Mouse (Mus musculus): Measurements from ENCODE around the gene Hist2h3b.

The Hist2h3b gene

DNA sequence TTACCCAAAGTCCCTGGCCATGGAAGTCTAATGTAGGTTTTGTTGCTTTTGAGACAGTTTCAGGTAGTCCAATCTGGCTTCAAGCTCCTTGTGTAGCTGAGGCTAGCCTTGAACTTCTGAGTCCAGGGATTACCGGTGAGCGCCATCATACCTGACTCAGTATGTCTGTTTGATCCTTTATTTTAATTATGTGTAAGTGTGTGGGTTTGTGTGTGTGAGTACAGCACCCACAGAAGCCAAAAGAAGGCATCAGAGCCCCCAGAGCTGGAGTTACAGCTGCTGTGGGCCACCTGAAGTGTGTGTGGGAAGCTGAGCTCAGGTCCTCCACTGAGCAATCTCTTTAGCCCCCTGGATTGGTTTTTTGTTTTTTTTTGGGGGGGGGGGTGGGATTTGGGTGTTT lies 31.1 kb downstream of the Hist2h3b start:
- no peak for DNase-seq (ENCODE audit: low spot score)

DNA sequence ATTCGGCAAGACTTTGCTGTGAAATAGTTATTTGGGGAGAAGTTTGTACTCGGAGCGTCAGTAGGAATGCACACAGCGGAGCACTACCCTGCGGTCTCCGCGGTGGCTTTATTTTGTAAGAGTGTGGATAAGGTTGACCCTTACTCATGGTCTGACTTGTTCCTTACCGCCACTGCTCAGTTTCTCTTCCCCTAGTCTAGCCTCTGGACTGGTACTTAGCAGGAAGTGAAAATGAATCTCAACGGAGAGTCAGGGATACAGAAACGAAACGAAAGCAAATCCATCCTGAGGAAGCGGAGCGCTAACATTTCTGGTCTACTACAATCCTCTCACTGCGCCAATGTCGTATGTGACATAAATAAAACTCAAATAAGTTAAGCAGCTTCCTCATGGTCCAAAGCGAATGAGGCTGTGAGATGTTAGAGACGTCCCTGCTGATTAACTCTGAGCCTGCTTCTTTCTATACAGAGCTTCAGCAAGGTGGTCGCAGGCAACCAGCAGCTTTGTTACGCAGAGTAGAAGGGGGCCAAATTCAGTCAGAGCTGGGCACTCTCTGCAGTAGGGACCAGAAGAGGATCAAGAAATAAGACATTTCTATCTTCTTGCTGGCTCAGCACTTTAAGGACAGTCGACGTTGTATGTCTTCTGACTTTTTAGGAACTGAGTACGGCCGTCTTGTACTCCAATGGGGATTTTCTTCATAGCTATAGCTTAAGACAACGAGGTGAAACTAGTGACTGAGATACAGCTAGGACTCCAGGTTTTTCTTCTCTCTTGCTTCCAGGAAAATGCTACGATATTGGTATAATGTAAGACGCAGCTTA lies 32.5 kb downstream of the Hist2h3b start:
- no peak for DNase-seq (ENCODE audit: low spot score)

DNA sequence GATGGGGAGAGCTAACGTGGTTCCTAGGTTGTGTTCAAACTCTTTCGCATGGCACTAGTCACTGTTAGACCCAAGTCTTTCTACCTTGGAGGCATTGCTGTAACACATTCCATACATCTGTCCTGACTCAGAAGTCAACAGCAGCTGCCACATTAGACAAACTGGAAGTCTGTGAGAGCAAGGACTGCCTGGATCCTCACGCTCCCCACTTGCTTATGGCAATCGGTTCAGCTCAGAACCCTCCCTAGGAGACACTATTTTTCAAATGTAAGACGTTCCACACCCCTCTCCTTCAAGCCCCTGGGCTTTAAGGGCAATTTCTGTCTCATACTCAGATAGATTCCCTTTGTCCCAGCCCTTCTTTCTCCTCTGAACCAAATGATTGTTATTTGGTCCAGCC lies 33.6 kb downstream of the Hist2h3b start:
- DNase-seq (ENCODE audit: low spot score) = no peak

DNA sequence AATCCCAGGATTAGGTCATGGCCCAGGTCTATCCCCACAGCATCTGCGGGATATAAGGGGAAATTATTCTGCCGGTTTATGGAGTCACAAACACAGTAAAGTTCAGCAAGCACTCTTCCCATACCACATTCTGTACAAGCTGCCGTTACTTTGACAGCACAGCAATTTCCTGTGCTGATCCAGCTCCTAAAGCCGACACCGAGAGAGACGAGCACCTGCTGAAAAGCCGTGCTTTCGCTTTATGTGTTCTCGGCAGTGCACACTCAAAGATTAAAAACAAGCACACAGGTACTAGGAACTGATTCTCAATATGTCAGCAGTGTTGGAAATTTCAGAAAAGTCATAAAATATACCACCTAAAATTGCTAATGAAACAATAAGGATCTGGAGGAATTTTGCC lies 38.1 kb downstream of the Hist2h3b start:
- DNase-seq (ENCODE audit: low spot score) = no peak

DNA sequence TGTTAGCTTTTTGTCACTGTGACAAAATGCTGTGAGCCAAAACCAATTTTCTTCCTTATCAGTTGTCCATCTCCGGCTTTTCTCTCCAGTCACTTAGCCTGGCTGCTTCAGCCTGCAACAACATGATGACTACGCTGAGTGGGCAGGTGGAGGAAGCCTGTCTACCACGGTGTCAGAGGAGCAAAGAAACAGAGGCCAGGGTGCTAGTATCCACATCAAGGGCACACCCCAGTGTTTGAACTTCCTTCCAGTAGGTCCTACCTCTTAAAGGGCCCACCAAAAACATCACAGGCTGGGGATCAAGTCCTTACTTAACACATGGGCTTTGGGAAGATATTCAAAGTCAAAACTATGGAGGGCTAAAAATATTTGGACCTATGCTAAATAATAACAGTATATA lies 41.0 kb downstream of the Hist2h3b start:
- DNase-seq (ENCODE audit: low spot score) = no peak

DNA sequence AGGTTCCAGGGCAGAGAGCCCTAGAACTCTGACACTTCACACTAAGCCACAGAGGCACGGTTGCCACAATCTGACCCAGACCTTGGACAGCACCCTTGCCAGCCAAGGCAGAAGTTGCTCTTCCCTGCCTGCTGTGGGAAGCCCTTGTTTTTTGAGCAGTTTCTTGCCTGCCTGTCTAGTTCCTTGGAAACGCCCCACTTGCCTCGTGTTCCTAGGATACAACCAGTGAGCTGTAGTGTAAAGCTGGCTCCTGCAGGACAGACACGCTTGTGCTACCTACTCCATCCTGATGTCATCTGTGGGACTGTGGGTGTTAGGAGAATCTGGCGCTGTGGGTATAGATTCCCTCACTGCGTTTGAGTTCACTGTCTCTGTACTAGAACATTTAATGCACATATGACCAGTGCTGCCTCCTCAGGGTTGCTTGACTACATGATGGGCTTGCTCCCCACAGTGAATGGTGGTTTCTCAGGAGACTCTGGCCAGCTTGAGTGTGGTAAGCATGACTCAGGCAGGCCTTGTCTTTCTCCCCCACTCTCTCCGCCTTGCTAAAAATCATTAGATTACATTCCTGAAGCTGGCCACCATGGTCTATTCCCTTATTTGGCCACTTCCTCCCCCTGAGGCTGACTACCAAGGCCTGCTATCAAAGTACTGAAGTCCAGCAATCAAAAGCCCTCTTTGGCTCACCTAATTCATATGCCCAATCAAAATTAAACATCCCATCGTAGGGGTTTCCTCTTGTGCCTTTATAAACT lies 44.1 kb downstream of the Hist2h3b start:
- no peak for DNase-seq (ENCODE audit: low spot score)

All from layer of hippocampus, adult 9-10 months (tissue).